Mouse (Mus musculus): ENCODE measurements around the gene Tlk2.
A peak's percentile ranks its signal among the peaks of the same experiment; 100 is the strongest.

Gene Tlk2

DNA sequence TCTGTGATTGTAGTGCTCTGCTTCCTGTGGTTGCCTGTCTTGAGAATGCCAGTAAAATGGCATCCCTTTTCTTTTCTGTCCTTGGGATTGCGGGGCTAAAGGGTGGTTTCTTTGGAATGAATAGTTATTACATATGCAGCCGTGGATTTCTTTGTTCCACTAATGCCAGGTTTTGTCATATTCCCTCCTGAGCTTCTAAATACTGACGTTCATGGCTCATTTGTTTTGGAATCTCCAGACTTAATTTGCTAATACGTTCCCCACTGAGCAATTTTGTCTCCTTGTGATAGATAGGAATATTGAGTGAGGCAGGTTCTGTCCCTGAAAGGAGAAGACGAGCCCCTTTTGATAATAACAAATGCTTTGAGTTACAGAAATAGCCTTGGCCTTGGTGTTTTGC, 82.5 kb downstream of the Tlk2 start:
- no peak for DNase-seq (ENCODE audit: low spot score in 2 of 2)

DNA sequence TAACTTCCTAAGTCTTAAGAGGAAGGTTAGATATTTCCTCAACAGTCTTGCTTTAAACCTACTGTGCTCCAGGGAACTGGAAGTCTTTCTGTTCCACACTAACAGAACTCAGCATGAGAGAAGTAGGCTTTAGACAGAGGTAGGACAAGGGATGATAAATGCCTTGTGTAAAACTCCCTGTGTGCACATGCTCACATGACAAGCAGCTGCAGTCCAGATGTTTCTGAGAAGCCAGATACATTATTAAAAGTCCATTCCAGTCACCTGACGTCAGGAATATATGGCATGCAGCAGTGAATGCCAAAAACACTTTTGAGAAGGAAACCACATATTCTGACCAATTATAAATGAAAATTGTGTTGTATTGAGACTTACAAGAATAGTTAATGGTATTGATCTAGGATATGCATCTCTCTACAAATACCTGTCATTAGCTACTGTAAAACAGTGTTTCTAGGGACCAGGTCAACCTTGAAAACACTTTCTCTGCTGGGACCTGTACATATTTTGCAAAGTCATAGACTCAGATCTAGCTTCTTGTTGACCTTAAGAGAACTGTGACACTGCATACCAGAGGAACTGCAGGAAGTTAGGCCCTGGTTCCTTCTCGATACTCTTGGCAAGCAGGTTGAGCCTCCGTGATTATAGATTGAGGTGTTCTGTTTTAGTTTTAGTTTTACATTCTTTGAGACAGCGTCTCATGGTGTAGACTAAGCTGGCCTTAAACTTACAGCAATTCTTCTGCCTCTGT, 83.2 kb downstream of the Tlk2 start:
- no peak for DNase-seq (ENCODE audit: low spot score in 2 of 2)

DNA sequence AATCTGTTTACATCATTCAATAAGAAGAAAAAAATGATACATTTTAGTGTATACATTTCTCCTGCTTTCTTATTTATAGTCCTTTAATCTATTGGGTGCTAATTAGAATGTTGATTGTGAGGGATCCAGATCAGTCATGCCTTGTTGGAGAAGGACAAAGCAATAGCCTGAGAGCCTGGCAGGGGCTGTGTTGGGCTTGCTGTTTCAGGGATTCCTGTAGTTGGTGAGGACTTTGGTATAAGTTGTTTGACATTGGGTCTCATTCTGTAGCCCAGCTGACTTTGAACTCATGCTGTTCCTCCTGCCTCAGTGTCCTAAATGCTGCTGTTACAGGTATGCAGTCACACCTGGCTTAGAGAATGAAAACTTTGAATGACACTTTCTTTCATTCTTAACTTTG, 85.9 kb downstream of the Tlk2 start:
- DNase-seq (ENCODE audit: low spot score in 2 of 2): no peak

DNA sequence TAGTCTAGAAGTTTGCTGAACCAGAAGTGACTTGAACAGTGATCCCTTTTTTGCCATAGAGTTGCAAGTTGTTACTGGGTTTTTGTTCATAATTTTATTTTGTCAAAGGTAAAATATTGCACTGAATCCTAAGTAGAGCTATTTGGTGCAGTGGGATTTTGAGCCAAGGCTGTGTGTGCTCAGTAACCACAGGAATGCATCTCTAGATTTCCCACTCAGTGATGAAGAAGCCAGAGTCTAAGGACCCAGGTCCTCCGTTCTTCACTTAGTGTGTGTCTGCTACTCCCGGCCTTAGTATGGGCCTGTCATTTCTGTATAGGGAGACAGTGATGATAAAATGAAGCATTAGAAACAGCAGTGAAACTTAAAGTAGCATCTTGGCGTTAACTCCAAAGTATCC, 86.4 kb downstream of the Tlk2 start:
- no peak for DNase-seq (ENCODE audit: low spot score in 2 of 2)

DNA sequence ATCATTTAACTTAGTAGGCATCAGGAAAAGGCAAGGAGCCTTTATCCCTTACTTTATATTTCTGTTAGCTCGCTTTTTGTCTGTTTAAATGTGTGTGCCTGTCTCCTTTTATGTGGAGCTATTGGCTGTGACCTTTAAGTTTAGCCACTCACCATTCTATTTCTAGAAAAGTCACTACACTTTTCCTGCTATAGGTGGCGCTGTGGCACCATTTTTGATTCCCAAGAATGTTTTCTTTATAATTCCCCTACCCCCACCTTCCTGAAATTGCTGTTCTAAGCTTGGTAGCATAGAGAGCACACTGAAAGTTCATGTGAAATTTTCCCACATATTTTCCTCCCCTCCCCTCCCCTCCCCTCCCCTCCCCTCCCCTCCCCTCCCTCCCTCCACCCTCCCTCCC, 91.5 kb downstream of the Tlk2 start:
- peak in 1 of 2 experiments; percentile 61 for DNase-seq (ENCODE audit: low spot score in 2 of 2)

DNA sequence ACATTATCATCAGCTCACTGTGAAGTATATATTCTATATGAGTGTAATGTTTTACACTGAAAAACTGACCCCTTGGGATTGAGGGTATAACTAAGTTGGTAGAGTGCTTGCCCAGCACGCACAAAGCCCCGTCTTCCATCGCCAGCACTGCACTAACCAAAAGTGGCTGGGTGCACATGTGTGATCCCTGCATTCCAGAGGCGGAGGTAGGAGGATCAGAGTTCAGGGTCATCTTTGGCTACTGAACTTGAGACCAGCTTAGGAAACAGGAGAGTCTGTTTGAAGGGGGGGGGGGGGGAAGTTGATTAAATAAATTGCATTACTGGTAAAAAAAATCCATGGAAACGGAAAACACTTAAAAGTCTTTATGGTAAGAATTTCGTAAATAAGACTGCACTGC, 101.8 kb downstream of the Tlk2 start:
- DNase-seq (ENCODE audit: low spot score in 2 of 2): no peak

DNA sequence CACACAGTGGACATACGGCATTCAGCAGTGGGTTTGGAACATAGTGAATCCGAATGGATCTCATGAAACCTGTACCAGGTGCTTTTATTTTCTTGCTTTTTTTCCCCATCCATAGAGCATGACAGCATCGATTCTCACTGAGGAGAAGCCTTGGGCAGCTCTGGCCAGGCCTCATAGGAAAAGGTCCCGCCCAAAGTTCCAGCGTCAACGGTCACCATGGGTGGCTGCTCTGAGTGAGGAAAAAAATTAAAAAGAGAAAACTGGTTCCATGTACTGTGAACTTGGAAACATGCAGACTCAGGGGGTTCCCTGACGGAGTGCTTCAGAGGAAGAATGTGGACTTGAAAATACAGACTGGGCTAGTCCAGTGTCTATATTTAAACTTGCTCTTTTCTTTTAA, 102.7 kb downstream of the Tlk2 start:
- DNase-seq (ENCODE audit: low spot score in 2 of 2): no peak

DNA sequence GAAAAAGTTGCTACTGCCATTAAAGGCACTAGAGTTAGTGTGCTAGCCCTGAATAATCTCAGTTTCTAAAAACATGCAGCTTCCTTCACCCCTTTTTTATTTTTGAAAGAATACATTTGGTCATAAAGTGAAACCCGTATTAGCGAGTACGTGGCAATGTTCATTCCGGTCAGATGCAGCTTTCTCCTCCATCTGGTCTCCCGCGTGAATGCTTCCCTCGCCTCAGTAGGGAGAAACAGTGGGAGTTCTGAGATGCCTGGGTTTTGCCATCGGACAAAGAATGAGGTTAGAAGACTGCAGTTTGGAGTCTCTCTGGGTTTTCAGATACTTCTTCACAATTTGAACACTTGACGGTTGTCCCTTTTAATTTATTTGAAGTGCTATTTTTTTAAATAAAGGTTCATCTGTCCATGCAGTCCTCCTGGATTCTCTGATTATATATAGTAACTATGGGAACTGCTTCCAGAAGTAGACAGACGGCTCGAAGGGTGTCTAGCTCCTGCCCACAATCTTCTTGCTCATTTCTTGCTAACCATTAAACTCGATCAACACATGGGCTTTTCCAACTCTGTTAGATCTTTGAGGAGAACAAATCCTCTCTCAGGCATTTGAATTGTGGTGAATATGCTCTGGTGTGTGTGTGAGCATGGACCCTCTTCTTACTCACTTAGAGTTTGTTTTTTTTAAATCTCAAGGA, 103.3 kb downstream of the Tlk2 start:
- no peak for DNase-seq (ENCODE audit: low spot score in 2 of 2)

DNA sequence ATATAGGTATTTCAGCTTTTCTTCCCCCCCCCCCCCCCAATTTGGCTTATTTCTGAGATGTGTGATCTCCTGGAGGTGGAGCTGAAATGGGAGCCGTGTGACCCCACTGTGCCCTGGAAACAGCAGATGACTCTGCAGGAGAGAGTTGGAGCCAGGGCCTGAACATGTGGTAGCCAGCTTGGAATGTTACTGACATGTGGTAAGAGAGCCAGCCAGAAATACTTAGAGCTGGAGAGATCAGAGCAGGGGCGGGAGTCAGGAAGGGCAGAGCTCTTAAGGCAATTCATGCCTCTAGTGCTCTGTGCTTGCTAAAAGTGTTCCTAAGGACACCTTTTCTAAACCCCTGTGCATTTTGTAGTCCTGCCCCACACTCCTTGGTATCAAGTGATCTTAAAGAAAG, 103.9 kb downstream of the Tlk2 start:
- no peak for DNase-seq (ENCODE audit: low spot score in 2 of 2)

DNA sequence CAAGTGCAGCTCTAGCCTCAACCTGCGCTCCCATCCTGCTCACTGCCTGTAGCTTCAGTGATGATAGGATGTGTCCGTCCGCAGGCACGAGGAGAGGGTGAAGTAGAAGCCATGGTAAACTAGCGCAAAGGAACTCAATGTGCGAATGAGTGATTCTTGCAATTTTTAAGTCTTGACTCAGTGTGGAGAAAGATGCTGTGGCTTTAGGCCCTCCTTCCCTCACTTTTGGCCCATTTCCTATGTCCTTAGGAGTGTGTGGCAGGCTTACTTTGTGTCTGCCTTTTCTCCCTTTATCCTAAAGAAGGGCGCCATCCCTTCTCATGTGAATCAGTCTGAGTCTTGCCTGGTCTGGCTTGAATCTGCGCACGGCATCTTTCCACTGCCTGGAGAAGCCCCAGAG, 104.4 kb downstream of the Tlk2 start:
- no peak for DNase-seq (ENCODE audit: low spot score in 2 of 2)

DNA sequence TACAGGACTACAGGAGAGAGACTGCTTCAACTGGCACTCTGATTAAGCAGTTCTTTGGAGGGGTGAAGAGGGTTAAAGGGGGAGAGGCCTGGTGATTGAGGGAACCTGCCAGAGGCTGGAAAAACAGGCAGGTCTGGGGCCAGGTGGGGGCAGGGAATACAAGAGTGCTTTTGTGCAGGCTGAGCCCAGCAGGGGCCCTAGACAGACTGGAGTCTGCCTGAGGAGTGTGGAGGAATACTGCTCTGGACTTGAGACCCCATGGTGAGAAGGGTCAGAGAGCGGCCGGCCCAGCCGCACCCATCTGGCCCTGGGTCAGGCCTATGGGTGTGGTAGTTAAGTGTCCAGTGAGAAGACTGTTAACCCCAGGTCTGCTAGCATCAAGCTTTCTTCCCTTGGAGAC, 107.1 kb downstream of the Tlk2 start:
- DNase-seq (ENCODE audit: low spot score in 2 of 2): no peak

DNA sequence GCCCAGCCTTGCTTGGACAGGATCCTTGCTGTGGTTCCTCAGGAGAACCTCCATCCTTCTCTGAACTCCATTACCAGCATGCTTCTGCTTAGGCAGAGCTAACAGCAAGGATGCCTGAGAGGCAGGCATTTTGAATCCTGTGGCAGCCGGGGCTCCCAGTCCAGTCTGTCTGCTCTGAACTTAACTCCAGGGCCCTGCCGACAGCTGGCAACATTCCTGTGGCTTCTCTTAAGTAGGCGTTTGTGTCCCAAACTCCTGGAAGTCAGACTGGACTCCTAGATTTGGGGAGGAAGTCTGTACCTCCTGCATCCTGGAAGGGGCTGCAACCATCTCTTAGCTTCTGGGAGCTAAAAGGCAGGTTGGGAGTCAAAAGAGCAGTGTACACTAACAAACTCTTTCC, 110.8 kb downstream of the Tlk2 start:
- DNase-seq (ENCODE audit: low spot score in 2 of 2): no peak

DNA sequence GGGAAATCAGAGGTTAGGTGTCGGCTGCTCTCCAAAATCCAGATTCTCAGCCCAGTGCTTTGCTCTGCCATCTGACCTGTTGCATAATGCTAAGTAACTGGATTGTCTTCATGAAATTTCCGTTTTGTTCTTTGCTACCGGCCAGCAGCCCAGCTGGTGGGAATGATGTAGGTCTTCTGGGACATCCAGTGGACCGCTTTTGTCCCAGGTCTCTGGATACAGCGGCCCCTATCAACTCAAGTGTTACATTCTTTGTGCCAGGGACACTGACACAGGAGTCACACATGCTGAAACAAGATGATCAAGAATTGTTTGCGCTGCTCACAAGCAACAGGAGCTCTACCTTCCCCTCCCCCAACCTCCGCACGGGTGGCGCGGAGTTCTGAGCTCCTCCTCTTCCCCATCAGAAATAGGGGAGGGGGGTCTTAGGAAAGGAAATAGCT, 113.1 kb downstream of the Tlk2 start:
- no peak for DNase-seq (ENCODE audit: low spot score in 2 of 2)

DNA sequence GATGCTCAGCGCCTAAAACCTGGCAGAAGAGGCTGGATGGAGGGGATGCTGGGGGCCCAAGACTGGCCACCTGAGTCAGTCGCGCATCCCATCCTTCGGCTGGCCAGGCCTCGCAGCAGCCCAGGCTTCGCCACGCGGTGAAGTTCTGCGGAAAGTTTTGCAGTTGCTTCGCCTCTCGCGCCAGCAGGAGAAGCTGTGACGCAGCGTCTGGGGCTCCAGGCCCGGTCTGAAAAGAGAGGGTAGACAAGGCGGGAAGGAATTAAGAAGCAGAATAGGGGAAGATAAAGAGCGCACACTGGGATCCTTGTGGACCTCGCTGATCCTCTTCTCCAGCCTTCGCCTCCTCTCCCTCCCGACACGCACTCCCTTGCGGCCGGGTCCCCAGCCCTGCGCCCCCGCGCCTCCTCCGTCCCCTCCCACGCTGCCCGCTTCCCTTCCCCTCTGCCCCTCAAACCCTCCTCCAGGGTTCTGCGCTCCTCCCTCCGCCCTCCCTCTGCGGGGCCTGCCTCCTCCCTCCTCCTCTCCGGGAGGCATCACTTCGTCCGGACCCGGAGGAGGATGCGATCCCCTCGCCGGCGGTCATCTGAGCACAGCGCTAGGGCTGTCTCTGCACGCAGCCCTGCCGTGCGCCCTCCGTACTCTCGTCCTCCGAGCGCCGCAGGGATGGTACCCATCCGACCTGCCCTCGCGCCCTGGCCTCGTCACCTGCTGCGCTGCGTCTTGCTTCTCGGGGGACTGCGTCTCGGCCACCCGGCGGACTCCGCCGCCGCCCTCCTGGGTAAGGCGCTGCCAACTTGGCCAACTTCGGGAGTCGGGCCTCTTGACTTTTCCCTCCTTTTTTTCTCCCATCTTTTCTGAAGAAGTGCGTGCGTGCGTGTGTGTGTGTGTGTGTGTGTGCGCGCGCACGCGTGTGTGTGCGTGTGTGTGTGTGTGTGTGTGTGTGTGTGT, 113.8 kb downstream of the Tlk2 start, which contains the start of gene Mrc2:
Mrc2 (plus strand) TSS at position 520 of the 948 bp plus-strand sequence.
- DNase-seq (ENCODE audit: low spot score in 2 of 2): peak in 1 of 2 experiments; percentile 23

DNA sequence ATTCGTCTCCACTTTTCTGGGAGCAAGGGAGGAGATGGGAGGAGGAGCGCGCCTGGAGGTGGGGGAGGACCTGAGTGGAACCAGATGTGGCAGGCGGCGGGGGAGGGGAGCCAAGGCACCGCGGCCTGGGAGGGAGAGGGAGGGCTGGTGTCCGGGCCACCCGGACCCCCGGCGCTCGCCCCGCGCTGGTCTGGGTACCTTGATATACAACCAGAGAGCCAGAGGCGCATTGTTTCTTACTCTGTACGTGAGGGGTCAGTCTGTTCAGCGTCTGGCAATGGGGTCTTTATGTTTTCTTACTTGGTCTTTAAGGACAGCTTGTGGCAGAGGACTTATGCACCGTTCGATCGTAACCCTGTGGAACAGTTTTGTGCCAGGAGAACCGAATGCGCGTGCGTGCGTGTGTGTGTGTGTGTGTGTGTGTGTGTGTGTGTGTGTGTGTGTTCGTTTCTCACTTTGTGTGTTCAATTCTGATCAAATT, 114.5 kb downstream of the Tlk2 start:
- no peak for DNase-seq (ENCODE audit: low spot score in 2 of 2)

DNA sequence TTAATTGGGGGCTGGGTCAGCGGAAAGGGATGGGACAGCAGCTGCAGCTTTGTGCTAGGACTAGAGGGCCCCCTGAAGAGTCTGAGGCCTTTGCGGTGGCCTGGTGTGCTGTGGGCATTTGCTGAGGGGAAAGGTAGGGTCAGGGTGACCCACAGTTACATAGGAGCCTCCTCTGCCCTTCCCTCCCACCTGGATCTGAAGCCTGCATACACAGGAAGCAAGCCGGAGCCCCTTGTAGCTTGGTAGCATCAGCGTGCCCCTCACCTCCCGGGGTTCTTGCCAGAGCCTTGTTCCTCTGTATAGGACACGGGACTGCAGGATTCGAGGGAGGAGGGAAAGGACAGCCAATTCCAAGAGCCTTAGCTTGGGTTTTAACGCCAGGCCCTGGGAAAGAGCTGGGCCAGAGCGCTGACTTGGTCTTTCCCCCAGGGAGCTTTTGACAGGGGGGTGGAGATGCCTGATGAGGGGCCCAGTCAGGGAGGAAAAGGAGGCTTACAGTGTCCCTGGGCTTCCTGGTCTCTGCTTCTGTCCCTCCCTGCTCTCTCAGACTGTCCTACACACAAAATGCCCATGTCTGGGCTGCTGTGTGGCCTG, 115.4 kb downstream of the Tlk2 start:
- no peak for DNase-seq (ENCODE audit: low spot score in 2 of 2)

DNA sequence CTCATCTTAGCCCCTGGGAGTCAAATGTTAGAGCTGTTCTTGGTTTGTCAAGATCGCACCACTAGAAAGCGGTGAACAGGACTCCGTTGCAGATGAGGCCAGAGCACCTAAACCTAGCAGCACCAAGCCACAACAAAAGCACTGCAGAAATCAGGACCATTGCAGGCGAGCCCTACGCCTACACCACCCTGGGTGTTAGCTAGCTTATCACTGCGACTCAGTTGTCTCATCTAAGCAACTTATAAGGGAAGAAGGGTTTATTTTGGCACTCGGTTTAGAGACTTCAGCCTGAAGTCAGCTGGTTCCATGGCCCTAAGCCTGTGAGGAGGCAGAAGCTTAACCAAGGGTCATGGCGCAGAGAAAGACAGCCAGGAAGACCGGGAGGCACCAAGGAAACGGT, 117.5 kb downstream of the Tlk2 start:
- DNase-seq (ENCODE audit: low spot score in 2 of 2): no peak

DNA sequence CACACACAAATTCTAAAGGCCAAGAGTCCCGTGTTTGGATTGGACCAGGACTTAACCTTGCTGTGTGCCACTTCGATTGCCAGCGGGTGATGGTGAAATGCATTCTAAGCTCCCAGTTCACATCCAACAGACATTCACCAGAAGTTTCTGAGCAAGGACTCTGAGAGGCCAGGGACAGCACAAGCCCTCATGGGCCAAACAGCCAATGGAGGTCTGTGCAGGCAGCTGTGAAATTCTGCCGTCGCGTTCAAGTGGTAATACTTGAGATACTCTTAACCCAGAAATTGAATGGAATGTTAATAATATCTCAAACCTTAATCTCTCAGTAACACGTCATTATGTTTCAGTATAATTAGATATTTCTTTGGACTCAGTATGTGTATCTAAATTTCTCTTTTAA, 131.6 kb downstream of the Tlk2 start:
- DNase-seq (ENCODE audit: low spot score in 2 of 2): no peak

DNA sequence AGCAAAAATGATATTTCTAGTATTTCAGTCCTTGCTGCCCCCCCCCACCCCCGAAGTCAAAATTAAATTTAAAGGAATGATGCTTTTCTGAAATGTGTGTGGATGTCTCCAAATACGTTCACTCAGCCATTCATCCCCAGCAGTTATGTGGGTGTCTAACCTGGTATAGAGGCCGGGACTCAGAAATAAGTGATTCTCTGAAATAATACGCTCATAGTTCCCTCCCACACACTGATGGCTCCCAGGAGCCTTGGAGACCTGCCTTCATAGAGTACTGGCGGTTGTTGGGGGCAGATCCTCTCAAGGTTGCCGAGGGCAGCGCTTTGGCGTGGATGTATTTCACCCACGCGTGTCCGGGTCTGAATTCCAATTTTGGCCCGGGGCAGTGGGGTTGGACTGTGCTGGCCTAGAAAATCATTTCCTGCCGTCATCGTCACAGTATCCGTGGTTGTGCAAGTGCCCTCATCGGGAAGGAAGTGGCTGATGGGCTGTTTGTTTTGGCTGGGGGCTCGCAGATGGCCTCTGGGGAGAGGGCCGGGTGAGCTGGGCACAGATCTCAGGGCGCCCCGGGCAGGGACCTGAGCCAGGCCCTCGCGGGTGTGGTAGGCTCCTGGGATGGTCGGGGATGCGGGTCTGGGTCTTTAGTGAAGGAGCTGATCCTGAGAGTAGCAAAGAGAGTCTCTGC, 132.8 kb downstream of the Tlk2 start:
- DNase-seq (ENCODE audit: low spot score in 2 of 2): no peak

DNA sequence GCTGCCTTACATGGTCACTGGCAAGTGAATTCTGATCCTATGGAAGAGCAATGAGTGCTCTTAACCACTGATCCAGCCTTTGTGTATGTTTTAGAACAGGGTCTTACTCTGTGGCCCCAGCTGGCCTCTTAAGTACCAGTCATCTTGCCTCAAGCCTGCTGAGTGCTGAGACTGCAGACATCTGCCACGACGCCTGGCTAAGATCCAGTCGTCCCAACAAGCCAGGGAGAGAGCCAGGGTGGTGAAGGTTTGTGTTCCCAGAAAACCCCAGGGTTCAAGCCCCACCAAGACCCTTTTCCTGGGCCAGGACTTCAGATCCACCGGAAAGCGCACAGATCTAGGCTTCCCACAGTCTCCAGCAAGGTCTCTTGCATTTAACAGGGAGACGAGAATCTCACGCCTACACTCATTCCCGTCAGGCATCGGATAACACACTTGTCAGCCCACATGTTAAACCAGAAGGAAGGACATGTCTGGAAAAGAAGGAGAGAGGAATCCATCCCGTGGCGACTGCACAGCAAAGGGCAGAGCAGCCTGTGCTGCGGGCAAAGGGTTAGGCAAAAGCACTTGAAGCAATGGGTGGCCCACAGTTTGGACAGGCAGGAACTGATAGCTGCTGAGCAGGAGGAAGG, 133.8 kb downstream of the Tlk2 start:
- DNase-seq (ENCODE audit: low spot score in 2 of 2): peak in 1 of 2 experiments; percentile 45
